Mouse (Mus musculus) testis, adult 2 months (tissue): ENCODE results near the gene Ciz1. TPM values are rescaled to one million over a fixed set of nuclear protein-coding genes. Genes with fewer than 3 reads are reported as not detected.

ENCODE experiments used
- H3K27ac ChIP-seq: fragments of 200-500 bp; 2 replicates; pipeline ENCODE4 v1.5.1; 2012; ENCODE audit warnings: low read depth, low read length; ENCODE audit not compliant: control insufficient read depth, insufficient read depth
- H3K27me3 ChIP-seq: fragments of 200-500 bp; 2 replicates; pipeline ENCODE4 v1.6.1; 2012; ENCODE audit warnings: mild to moderate bottlenecking, low read length, moderate library complexity; ENCODE audit not compliant: control insufficient read depth, insufficient read depth
- H3K36me3 ChIP-seq: fragments of 200-500 bp; 2 replicates; pipeline ENCODE4 v1.6.1; 2012; ENCODE audit warnings: mild to moderate bottlenecking, low read length; ENCODE audit not compliant: control insufficient read depth, insufficient read depth
- H3K4me1 ChIP-seq: fragments of 200-500 bp; 2 replicates; pipeline ENCODE4 v1.6.1; 2012; ENCODE audit warnings: low read length; ENCODE audit not compliant: control insufficient read depth, insufficient read depth
- H3K4me3 ChIP-seq: fragments of 200-500 bp; 2 replicates; pipeline ENCODE4 v1.5.1; 2012; ENCODE audit warnings: low read depth, mild to moderate bottlenecking, low read length, moderate library complexity, mixed read lengths; ENCODE audit not compliant: control insufficient read depth
- CTCF ChIP-seq: fragments of 200-500 bp; IDR thresholded peaks from 2 replicates; pipeline ENCODE4 v1.5.1; 2012; ENCODE audit warnings: low read depth, mild to moderate bottlenecking, inconsistent platforms, low read length, moderate library complexity; ENCODE audit not compliant: control insufficient read depth, insufficient read depth, insufficient replicate concordance
- POLR2A ChIP-seq: fragments of 200-500 bp; IDR thresholded peaks from 2 replicates; pipeline ENCODE4 v1.6.1; 2012; ENCODE audit warnings: low read depth, mild to moderate bottlenecking, inconsistent platforms, low read length, moderate library complexity; ENCODE audit not compliant: control insufficient read depth
- polyA plus RNA-seq: library from polyadenylated mRNA; depleted of rRNA; stranded (reverse); fragments of >200 nt; gene quantifications from 2 replicates; pipeline ENCODE4 v1.2.3, GENCODE M21; 2012

Gene Ciz1
- polyA plus RNA-seq, 1 experiment = 255 TPM

DNA sequence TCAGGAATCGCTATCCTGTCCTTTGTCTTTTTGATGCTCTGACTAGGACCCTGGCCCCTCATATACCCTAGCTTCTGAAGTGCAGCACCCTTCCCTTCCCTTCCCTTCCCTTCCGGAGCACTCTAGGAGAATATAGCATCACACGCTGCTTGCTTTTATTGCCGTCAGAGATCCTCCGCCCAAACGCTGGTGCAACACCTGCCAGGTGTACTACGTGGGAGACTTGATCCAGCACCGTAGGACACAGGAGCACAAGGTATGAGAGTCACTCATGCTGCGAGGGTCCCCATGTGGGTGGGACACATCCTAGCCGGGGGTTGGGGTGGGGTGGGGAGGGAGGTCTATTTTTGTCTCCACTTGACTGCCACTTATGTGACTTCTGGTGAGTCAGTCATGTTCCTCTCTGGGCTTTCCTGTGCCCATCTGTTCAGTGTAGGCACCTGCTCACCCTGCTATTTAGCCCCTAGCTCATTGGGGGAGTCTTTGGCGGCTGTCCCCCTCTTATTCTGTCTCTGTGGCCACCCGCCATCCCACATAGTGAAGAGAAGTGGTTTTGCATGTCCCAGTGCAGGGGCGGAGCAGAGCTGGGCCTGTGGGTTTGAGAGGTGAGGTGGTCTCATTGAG lies 23.3 kb downstream of the Ciz1 start:
- no peak for TF ChIP-seq CTCF
- no peak for TF ChIP-seq POLR2A
- Histone ChIP-seq H3K36me3 (no peaks in the 10 kb centered on the region; the same call in none of the 2 replicates), H3K4me3 (no peak overlapping the region), H3K4me1 (no peaks in the 10 kb centered on the region), H3K27ac (no peak overlapping the region), H3K27me3 (no peaks in the 10 kb centered on the region)

DNA sequence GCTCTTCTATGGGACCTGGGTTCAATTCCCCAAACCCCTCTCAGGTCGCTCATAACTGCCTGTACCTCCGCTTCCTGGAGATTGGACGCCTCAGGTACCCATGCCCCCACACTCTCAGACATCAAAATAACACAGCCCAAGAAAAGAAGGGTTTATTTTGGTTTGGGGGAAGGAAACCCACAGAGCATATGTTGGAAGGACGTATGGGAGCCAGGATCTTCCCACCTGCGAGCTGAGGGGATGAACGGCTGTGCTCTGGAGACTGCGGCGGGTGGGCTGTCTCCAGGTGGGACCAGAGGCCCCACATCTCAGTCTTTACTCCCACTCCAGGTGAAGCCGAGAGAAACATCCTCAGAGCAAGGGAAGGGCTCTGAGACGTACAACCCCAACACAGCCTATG lies 24.8 kb downstream of the Ciz1 start:
- no peaks in the 10 kb centered on the region; the same call in 1 of the 2 replicates for H3K36me3 ChIP-seq
- no peaks in the 10 kb centered on the region for H3K27me3 ChIP-seq
- H3K27ac ChIP-seq = no peak overlapping the region
- H3K4me1 ChIP-seq = peaks cover 4% of the 10 kb centered on the region
- no peak for TF ChIP-seq CTCF
- TF ChIP-seq POLR2A = no peak
- H3K4me3 ChIP-seq = no peak overlapping the region; the same call in 1 of the 2 replicates

DNA sequence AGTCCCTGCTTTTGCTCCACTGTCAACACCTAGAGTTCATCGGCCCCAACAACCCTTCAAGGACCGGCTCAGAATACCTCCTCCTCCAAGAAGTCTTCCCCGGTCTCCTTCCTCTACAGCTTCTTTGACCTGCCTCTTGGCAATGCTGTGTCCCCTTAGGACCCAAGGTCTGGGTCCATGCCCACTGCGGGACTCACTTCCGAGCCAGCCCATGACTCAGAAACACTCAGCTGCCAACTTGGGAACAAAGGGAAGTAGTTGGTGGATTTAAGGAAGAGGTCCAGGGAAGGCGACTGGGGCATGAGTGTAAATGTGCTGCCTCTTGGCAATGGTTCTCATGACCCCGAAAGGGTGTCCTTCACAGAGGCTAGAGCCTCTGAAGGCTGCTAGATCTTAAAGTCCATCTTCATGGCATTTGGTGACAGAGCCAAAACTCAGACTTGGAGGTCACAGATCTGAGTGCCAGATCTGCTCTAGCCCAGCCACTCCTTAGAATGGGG lies 27.9 kb downstream of the Ciz1 start:
- Histone ChIP-seq H3K27ac (no peak overlapping the region), H3K4me3 (no peak overlapping the region), H3K4me1 (peaks cover 7% of the 10 kb centered on the region), H3K27me3 (no peaks in the 10 kb centered on the region), H3K36me3 (no peaks in the 10 kb centered on the region)
- no peak for TF ChIP-seq CTCF
- TF ChIP-seq POLR2A = no peak

DNA sequence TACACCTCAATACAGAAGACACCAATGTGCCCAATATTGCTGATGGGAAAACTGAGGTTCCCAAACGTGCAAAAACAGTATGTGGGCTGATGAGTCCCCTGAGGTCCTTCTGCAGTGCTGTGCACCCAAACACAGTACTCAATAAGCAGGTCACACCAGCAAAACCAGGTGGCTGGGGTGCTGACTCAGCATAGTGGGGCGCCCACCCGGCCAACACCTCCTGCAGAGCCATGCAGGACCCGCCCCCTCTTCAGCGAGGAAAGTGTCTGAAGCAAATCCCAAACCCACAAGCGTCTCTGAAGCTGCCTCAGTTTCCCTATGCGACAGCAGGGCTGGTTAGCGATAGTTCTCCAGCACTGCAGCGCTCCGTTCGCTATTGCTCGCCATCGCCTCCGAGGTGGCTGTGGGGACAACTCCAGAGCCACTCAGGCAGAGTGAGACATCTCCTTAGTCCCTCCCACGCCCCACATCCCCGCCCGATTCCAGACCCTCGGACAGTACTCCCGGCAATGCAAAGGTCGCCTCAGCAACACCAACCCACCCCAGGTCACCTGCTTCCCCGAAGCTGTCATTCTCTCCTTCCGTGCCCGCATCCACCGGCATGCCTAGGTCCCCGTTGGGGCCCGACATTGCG lies 29.1 kb downstream of the Ciz1 start:
- H3K27me3 ChIP-seq = no peaks in the 10 kb centered on the region
- peaks cover 7% of the 10 kb centered on the region for H3K4me1 ChIP-seq
- H3K4me3 ChIP-seq = peak overlapping the region; percentile 92
- no peaks in the 10 kb centered on the region for H3K36me3 ChIP-seq
- TF ChIP-seq CTCF = no peak
- TF ChIP-seq POLR2A = no peak
- peak overlapping the region; percentile 56 for H3K27ac ChIP-seq

DNA sequence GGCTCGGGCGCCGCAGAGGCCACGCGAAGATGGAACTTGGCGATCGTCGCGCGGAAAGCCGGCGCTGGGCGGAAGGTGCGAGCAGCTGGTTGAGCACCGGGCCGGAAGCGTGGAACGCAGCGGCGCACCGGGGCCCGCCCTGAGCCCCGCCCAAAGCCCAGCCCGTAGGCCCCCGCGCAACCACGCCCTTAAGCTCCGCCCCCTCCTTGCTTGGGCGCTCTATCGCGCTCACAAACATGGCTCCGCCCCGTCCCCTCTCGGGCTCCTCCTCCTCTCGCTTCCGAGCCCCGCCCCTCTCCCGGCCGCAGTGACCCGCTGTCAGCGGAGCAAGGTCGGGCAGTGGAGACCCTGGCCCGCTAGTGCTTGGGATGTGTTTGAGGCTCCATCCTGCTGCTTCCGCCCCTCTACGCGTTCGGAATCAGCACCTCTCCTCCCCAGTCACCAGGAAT lies 29.7 kb downstream of the Ciz1 start, which contains the start of gene 1110008P14Rik:
1110008P14Rik (minus strand) TSS at position 164 of the 449 bp plus-strand sequence.
- no peak for TF ChIP-seq CTCF
- peak; percentile 52; the same call in 1 of the 2 replicates for TF ChIP-seq POLR2A
- Histone ChIP-seq H3K4me3 (peak within 1 kb of the TSS; percentile 92), H3K36me3 (no peaks in the 10 kb centered on the region), H3K4me1 (peaks cover 7% of the 10 kb centered on the region), H3K27me3 (no peaks in the 10 kb centered on the region), H3K27ac (peak within 1 kb of the TSS; percentile 56)

DNA sequence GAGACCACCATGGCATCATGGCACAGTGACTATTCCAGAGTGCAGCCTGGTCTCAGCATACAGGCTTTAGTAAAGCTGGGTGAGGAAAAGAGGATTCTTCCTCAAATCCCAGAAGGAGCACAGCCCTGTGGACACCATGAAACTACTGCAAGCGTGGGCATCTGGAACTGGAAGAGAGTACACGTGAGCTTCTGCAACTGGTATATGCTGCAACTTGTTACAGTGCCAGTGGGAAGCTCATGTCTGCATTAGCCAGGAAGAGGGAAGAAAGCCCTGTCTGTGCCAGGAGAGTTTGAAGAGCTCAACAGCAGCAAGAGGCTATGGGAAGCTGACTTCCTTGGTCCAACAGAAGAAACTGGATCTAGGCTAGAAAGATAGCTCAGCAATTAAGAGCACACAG lies 30.6 kb downstream of the Ciz1 start:
- no peaks in the 10 kb centered on the region for H3K27me3 ChIP-seq
- H3K27ac ChIP-seq = no peak overlapping the region
- no peak overlapping the region for H3K4me3 ChIP-seq

More for the DNA sequence above, 30.6 kb downstream of the Ciz1 start:
- Histone ChIP-seq H3K4me1 (peaks cover 7% of the 10 kb centered on the region), H3K36me3 (no peaks in the 10 kb centered on the region)
- no peak for TF ChIP-seq POLR2A
- TF ChIP-seq CTCF = no peak
